Mouse (Mus musculus): ENCODE measurements around the gene Rnf167. TPM values are rescaled to one million over a fixed set of nuclear protein-coding genes. Genes with fewer than 3 reads are reported as not detected.

The Rnf167 gene
- total and polyA plus RNA-seq, 2 experiments from 2014 or later, result 76.4 to 109 TPM

- no peak for TF ChIP-seq CTCF (IDR thresholded peaks at IDR 0.05; ENCODE audit: low read depth)
- no peak overlapping the region for H3K4me2 ChIP-seq (ENCODE audit: low read depth)
- H3K36me3 ChIP-seq (ENCODE audit: insufficient read depth), result peaks cover 10% of the 10 kb centered on the region
- H3K4me1 ChIP-seq (ENCODE audit: insufficient read depth), result no peaks in the 10 kb centered on the region
- WGBS, result 65% methylated on average over 9 of the region's 9 CpGs
- no peak overlapping the region for H3K9ac ChIP-seq
- no peaks in the 10 kb centered on the region for H3K27me3 ChIP-seq (ENCODE audit: insufficient read depth, low read length)
- DNase-seq (no peak), ATAC-seq (no peak)
- H3K27ac ChIP-seq (ENCODE audit: low read depth, low read length), result no peak overlapping the region
- no peaks in the 10 kb centered on the region for H3K9me3 ChIP-seq (ENCODE audit: low read length)
- H3K4me3 ChIP-seq (ENCODE audit: low read depth, low read length), result no peak overlapping the region
These were observed 11.0 kb downstream of the Rnf167 start for GRCm38 (mm10) chr11:70657991-70658390.

- H3K27me3 ChIP-seq (ENCODE audit: insufficient read depth, low read length), result no peaks in the 10 kb centered on the region
- H3K9me3 ChIP-seq (ENCODE audit: low read length), result no peaks in the 10 kb centered on the region
- WGBS, result 88% methylated on average over 5 of the region's 5 CpGs
- TF ChIP-seq CTCF (IDR thresholded peaks at IDR 0.05; ENCODE audit: low read depth), result no peak
- no peak for ATAC-seq
- H3K36me3 ChIP-seq (ENCODE audit: insufficient read depth), result peaks cover 15% of the 10 kb centered on the region
- no peaks in the 10 kb centered on the region for H3K4me1 ChIP-seq (ENCODE audit: insufficient read depth)
- no peak for DNase-seq
- no peak overlapping the region for H3K4me3 ChIP-seq (ENCODE audit: low read depth, low read length)
- H3K9ac ChIP-seq, result no peak overlapping the region
- H3K4me2 ChIP-seq (ENCODE audit: low read depth), result no peak overlapping the region
- H3K27ac ChIP-seq (ENCODE audit: low read depth, low read length), result no peak overlapping the region
These were observed 11.5 kb downstream of the Rnf167 start for GRCm38 (mm10) chr11:70658521-70658920.

- Histone ChIP-seq H3K27ac (ENCODE audit: low read depth, low read length) (no peak overlapping the region), H3K4me1 (ENCODE audit: insufficient read depth) (no peaks in the 10 kb centered on the region), H3K9me3 (ENCODE audit: low read length) (no peaks in the 10 kb centered on the region), H3K9ac (no peak overlapping the region), H3K36me3 (ENCODE audit: insufficient read depth) (peaks cover 19% of the 10 kb centered on the region), H3K4me2 (ENCODE audit: low read depth) (no peak overlapping the region), H3K27me3 (ENCODE audit: insufficient read depth, low read length) (no peaks in the 10 kb centered on the region), H3K4me3 (ENCODE audit: low read depth, low read length) (no peak overlapping the region)
- 85% methylated on average over 8 of the region's 8 CpGs for WGBS
- ATAC-seq (no peak), DNase-seq (no peak)
- TF ChIP-seq CTCF (IDR thresholded peaks at IDR 0.05; ENCODE audit: low read depth), result no peak
These were observed 11.9 kb downstream of the Rnf167 start for GRCm38 (mm10) chr11:70658942-70659341.

GRCm38 (mm10) chr11:70660571-70660970 is 13.5 kb downstream of the Rnf167 start:
- ATAC-seq, result no peak

GRCm38 (mm10) chr11:70663101-70663500 is 16.1 kb downstream of the Rnf167 start:
- WGBS, result 88% methylated on average over 8 of the region's 8 CpGs
- TF ChIP-seq CTCF (IDR thresholded peaks at IDR 0.05; ENCODE audit: low read depth), result no peak
- Histone ChIP-seq H3K27me3 (ENCODE audit: insufficient read depth, low read length) (no peaks in the 10 kb centered on the region), H3K4me3 (ENCODE audit: low read depth, low read length) (no peak overlapping the region), H3K27ac (ENCODE audit: low read depth, low read length) (no peak overlapping the region), H3K4me2 (ENCODE audit: low read depth) (no peak overlapping the region), H3K9ac (no peak overlapping the region), H3K4me1 (ENCODE audit: insufficient read depth) (no peaks in the 10 kb centered on the region), H3K36me3 (ENCODE audit: insufficient read depth) (peaks cover 33% of the 10 kb centered on the region), H3K9me3 (ENCODE audit: low read length) (no peaks in the 10 kb centered on the region)
- no peak for DNase-seq
- no peak for ATAC-seq

More at GRCm38 (mm10) chr11:70660571-70660970, 13.5 kb downstream of the Rnf167 start:
- Histone ChIP-seq H3K9ac (no peak overlapping the region), H3K4me3 (ENCODE audit: low read depth, low read length) (no peak overlapping the region), H3K4me2 (ENCODE audit: low read depth) (no peak overlapping the region), H3K27me3 (ENCODE audit: insufficient read depth, low read length) (no peaks in the 10 kb centered on the region), H3K36me3 (ENCODE audit: insufficient read depth) (peaks cover 33% of the 10 kb centered on the region), H3K4me1 (ENCODE audit: insufficient read depth) (no peaks in the 10 kb centered on the region), H3K9me3 (ENCODE audit: low read length) (no peaks in the 10 kb centered on the region), H3K27ac (ENCODE audit: low read depth, low read length) (no peak overlapping the region)
- WGBS, result 89% methylated on average over 8 of the region's 8 CpGs
- DNase-seq, result no peak
- TF ChIP-seq CTCF (IDR thresholded peaks at IDR 0.05; ENCODE audit: low read depth), result no peak

- no peak overlapping the region for H3K4me2 ChIP-seq (ENCODE audit: low read depth)
- no peaks in the 10 kb centered on the region for H3K9me3 ChIP-seq (ENCODE audit: low read length)
- H3K27ac ChIP-seq (ENCODE audit: low read depth, low read length), result no peak overlapping the region
- no peak overlapping the region for H3K9ac ChIP-seq
- no peak for TF ChIP-seq CTCF (IDR thresholded peaks at IDR 0.05; ENCODE audit: low read depth)
- H3K4me1 ChIP-seq (ENCODE audit: insufficient read depth), result no peaks in the 10 kb centered on the region
- WGBS, result 93% methylated on average over 6 of the region's 6 CpGs
- H3K36me3 ChIP-seq (ENCODE audit: insufficient read depth), result peaks cover 33% of the 10 kb centered on the region
- DNase-seq, result no peak
- H3K27me3 ChIP-seq (ENCODE audit: insufficient read depth, low read length), result no peaks in the 10 kb centered on the region
- no peak for ATAC-seq
- H3K4me3 ChIP-seq (ENCODE audit: low read depth, low read length), result no peak overlapping the region
These were observed 16.9 kb downstream of the Rnf167 start for GRCm38 (mm10) chr11:70663957-70664356.

GRCm38 (mm10) chr11:70664741-70665140 is 17.7 kb downstream of the Rnf167 start:
- ATAC-seq (no peak), DNase-seq (no peak)
- no peak overlapping the region for H3K4me2 ChIP-seq (ENCODE audit: low read depth)
- no peak overlapping the region for H3K9ac ChIP-seq
- no peak for TF ChIP-seq CTCF (IDR thresholded peaks at IDR 0.05; ENCODE audit: low read depth)
- no peaks in the 10 kb centered on the region for H3K27me3 ChIP-seq (ENCODE audit: insufficient read depth, low read length)
- H3K4me1 ChIP-seq (ENCODE audit: insufficient read depth), result no peaks in the 10 kb centered on the region
- H3K9me3 ChIP-seq (ENCODE audit: low read length), result no peaks in the 10 kb centered on the region
- H3K4me3 ChIP-seq (ENCODE audit: low read depth, low read length), result no peak overlapping the region
- no peak overlapping the region for H3K27ac ChIP-seq (ENCODE audit: low read depth, low read length)
- H3K36me3 ChIP-seq (ENCODE audit: insufficient read depth), result peaks cover 33% of the 10 kb centered on the region
- WGBS, result 93% methylated on average over 9 of the region's 9 CpGs

Measured in forebrain, postnatal 0 days (tissue).